Mouse (Mus musculus): ENCODE measurements around the gene Pik3c2b.

DNA sequence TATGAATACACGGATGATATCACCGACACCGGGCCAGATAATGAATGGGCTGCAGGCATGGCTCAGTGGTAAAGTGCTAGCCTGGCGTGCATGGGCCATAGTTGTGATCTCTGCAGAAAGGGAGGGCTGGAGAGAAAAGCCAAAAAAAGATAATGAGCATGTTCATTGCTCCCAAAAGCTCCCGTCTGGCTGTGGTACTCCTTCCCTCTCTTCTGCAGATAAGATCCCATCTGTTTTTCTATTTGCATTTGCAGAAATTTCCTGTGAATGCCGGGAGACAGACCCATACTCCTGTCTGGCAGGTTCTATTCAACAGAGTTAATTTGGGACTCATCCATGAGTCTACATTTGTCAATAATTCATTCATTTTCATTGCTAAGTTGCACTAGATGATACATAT lies 17.7 kb downstream of the Pik3c2b start:
- TF ChIP-seq POLR2A (IDR thresholded peaks at IDR 0.05; ENCODE audit: control insufficient read depth, low read depth, low read length) (no peak), CTCF (IDR thresholded peaks at IDR 0.05; ENCODE audit: control insufficient read depth, insufficient read depth, insufficient replicate concordance, low read depth, low read length) (no peak)
